Mouse (Mus musculus): ENCODE data around the gene Atpaf2.

DNA sequence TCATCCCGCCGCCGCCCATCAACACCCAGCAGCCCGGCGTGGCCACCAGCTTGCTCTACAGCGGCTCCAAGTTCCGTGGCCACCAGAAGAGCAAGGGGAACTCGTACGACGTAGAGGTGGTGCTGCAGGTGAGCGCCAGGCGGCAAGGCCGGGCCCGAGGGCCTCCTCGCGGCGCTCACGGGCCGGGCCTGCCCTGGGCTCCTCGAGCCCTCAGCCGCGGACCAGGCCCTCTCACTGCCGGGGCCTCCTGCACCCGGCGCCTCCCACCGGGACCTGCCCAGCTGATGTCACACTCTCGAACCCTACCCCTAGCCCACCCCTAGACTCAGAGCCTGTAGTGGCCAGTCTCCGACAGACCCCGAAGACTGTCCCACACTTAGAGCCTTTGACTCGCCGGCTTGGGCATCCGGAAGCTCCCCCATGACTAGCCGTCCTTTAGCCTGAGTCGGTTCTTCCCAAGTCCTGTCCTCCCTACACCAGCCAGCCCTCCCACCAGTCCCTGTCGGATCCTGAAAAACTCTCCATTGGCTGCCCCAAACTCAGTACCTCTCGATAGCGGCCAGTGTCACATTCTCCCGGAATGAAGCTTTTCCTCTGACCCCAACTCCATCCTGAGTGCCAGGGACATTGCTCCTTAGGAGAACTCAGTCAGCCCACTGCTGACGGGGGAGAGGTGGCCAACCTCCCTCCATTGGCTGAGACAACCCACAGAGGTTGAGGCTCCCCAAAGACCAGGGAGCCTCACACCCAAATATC lies at the start of gene Atpaf2:
- TF ChIP-seq CTCF (IDR thresholded peaks at IDR 0.05; ENCODE audit: low read depth) (no peak), EP300 (optimal IDR thresholded peaks at IDR 0.05) (no peak)
